Mouse (Mus musculus): ENCODE results near the gene Gse1. TPM values are rescaled to one million over a fixed set of nuclear protein-coding genes. Genes with fewer than 3 reads are reported as not detected.
A peak's percentile ranks its signal among the peaks of the same experiment; 100 is the strongest.

Gse1 gene
- total and polyA plus RNA-seq, 3 experiments = 23.6 to 128 (median 66.9) TPM

DNA sequence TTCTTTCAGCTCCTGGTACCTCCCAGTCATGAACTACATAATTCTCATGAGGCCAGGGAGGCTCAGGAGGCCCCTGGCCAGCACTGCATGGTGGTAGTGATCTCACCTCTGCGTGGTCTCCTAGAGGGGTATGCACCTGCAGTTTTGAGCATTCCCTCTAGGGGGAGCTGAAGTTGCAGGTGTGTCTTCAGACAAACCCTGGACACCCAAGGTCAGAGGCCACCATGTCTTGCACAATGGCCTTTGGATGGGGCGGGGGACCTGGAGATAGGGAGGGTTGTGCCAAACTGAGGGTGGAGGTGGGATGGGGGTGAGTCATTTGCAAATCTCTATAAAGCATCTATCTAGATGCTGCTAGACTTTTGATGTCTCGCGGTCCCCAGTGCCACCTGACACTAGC lies 87.4 kb downstream of the Gse1 start:
- Histone ChIP-seq H3K27ac (ENCODE audit: control insufficient read depth, low read depth, low read length) (no peak overlapping the region), H3K79me2 (ENCODE audit: control insufficient read depth, insufficient read depth, low read length, poor library complexity) (no peaks in the 10 kb centered on the region), H3K27me3 (ENCODE audit: control insufficient read depth in 1 of 2, insufficient read depth in 2 of 2, low read length in 2 of 2) (no peaks in the 10 kb centered on the region), H3K36me3 (ENCODE audit: control insufficient read depth in 1 of 2, insufficient read depth in 2 of 2, low read length in 2 of 2) (no peaks in the 10 kb centered on the region), H3K4me1 (ENCODE audit: control insufficient read depth in 1 of 2, insufficient read depth in 2 of 2, low read length in 2 of 2) (0 out of 4 replicates have a peak, but pooled peaks cover 0 to 7% of the 10 kb centered on the region in 2 experiments), H3K9me3 (replicated peaks; ENCODE audit: insufficient read depth, low read length) (no peaks in the 10 kb centered on the region), H3K4me3 (ENCODE audit: control insufficient read depth in 1 of 2, insufficient read depth in 1 of 2, low read depth in 2 of 2, low read length in 2 of 2) (no peak overlapping the region), H3K9ac (ENCODE audit: control insufficient read depth, low read depth, low read length, poor library complexity, severe bottlenecking) (no peak overlapping the region)
- peak; percentile 55 to 74 (median 60) for TF ChIP-seq CTCF (IDR thresholded peaks at IDR 0.05 in 2 of 3, conservative IDR thresholded peaks at IDR 0.05 in 1 of 3; ENCODE audit: control insufficient read depth in 1 of 3, insufficient read depth in 1 of 3, low read depth in 2 of 3, low read length in 3 of 3, poor library complexity in 1 of 3, severe bottlenecking in 1 of 3)
- no peak for TF ChIP-seq UBTF (IDR thresholded peaks at IDR 0.05; ENCODE audit: borderline replicate concordance, insufficient read depth, low read depth, low read length)
- TF ChIP-seq RAD21 (IDR thresholded peaks at IDR 0.05; ENCODE audit: low read depth, low read length) = peak; percentile 26
- TF ChIP-seq TBP (IDR thresholded peaks at IDR 0.05; ENCODE audit: low read depth, low read length) = no peak
- TF ChIP-seq SMC3 (IDR thresholded peaks at IDR 0.05; ENCODE audit: low read depth, low read length) = peak; percentile 32; the same call in 1 of the 2 replicates
- TF ChIP-seq JUND (IDR thresholded peaks at IDR 0.05; ENCODE audit: low read depth, low read length) = no peak
- no peak for TF ChIP-seq POLR2A (IDR thresholded peaks at IDR 0.05; ENCODE audit: control insufficient read depth in 1 of 2, insufficient read depth in 1 of 2, low read depth in 1 of 2, low read length in 2 of 2, poor library complexity in 1 of 2)
- no peak for DNase-seq (ENCODE audit: low read depth, low spot score)

DNA sequence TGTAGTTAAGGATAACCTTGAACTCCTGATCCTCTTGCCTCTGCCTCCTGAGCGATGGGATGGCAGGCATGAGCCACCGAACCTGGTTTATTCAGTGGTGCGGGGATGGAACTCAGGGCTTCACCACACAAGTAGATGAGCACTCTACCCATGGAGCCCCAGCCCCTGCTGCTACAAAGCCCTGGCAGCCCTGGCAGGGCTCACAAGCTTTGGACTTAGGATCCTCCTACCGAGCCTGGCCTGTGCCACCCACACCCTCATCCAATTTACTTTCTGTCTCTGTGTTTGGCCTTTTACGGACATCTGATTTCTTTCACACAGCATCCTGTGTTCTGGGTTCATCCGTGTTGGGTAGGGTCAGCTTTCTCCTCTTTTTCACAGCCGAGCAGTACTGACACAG lies 88.5 kb downstream of the Gse1 start:
- DNase-seq (ENCODE audit: low read depth, low spot score) = no peak
- no peaks in the 10 kb centered on the region for H3K79me2 ChIP-seq (ENCODE audit: control insufficient read depth, insufficient read depth, low read length, poor library complexity)
- no peak overlapping the region for H3K27ac ChIP-seq (ENCODE audit: control insufficient read depth, low read depth, low read length)

DNA sequence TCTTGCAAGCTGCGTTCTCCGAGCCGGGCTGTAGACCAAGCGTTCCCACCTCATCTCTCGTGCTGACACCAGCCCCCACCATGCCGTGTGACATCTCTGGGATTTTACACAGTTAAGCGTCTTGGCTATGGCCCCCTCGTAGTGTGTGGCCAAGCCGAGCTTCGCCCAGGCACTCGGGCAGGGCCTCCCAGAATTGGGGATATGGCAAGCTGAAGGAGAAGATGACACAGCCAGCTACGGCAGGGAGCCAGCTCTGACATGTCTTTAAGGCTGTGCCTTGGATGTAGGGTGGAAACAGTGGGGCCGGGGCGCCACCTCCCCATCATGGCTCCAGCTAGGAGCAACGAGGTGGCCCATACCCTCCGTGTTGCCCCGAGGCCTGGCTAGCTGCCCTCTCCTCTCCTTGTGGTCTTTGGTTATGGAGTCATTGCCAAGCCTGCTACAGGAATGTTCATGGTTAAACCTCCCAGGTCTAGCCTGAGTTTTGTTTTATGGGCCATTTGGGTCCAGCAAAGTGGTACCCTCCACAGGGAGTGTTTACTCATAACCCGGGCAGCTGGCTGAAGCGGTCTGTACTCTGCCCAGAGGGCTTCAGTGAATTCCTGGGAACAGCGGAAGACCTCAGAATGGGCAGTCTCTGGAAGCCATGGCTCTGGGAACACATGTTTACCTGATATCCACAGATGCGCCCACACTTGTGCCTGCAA lies 89.0 kb downstream of the Gse1 start:
- H3K27ac ChIP-seq (ENCODE audit: control insufficient read depth, low read depth, low read length) = no peak overlapping the region
- no peaks in the 10 kb centered on the region for H3K9me3 ChIP-seq (replicated peaks; ENCODE audit: insufficient read depth, low read length)
- H3K79me2 ChIP-seq (ENCODE audit: control insufficient read depth, insufficient read depth, low read length, poor library complexity) = no peaks in the 10 kb centered on the region
- DNase-seq (ENCODE audit: low read depth, low spot score) = no peak
- no peak overlapping the region for H3K9ac ChIP-seq (ENCODE audit: control insufficient read depth, low read depth, low read length, poor library complexity, severe bottlenecking)
- H3K36me3 ChIP-seq (ENCODE audit: control insufficient read depth in 1 of 2, insufficient read depth in 2 of 2, low read length in 2 of 2) = peaks cover 0 to 3% of the 10 kb centered on the region in 2 experiments; a peak in 1 of 4 replicates
- no peak for TF ChIP-seq KAT2A (conservative IDR thresholded peaks at IDR 0.05; ENCODE audit: low read depth, low read length)
- no peak for TF ChIP-seq CHD2 (IDR thresholded peaks at IDR 0.05; ENCODE audit: low read length)
- H3K4me1 ChIP-seq (ENCODE audit: control insufficient read depth in 1 of 2, insufficient read depth in 2 of 2, low read length in 2 of 2) = 0 out of 4 replicates have a peak, but pooled peaks cover 0 to 3% of the 10 kb centered on the region in 2 experiments
- H3K27me3 ChIP-seq (ENCODE audit: control insufficient read depth in 1 of 2, insufficient read depth in 2 of 2, low read length in 2 of 2) = no peaks in the 10 kb centered on the region
- H3K4me3 ChIP-seq (ENCODE audit: control insufficient read depth in 1 of 2, insufficient read depth in 1 of 2, low read depth in 2 of 2, low read length in 2 of 2) = no peak overlapping the region

More for the DNA sequence above, 88.5 kb downstream of the Gse1 start:
- Histone ChIP-seq H3K36me3 (ENCODE audit: control insufficient read depth in 1 of 2, insufficient read depth in 2 of 2, low read length in 2 of 2) (no peaks in the 10 kb centered on the region), H3K27me3 (ENCODE audit: control insufficient read depth in 1 of 2, insufficient read depth in 2 of 2, low read length in 2 of 2) (no peaks in the 10 kb centered on the region), H3K4me3 (ENCODE audit: control insufficient read depth in 1 of 2, insufficient read depth in 1 of 2, low read depth in 2 of 2, low read length in 2 of 2) (no peak overlapping the region), H3K9ac (ENCODE audit: control insufficient read depth, low read depth, low read length, poor library complexity, severe bottlenecking) (no peak overlapping the region), H3K4me1 (ENCODE audit: control insufficient read depth in 1 of 2, insufficient read depth in 2 of 2, low read length in 2 of 2) (0 out of 4 replicates have a peak, but pooled peaks cover 0 to 7% of the 10 kb centered on the region in 2 experiments), H3K9me3 (replicated peaks; ENCODE audit: insufficient read depth, low read length) (no peaks in the 10 kb centered on the region)
- TF ChIP-seq SMC3 (IDR thresholded peaks at IDR 0.05; ENCODE audit: low read depth, low read length) (no peak), E2F4 (IDR thresholded peaks at IDR 0.05; ENCODE audit: borderline replicate concordance, low read depth, low read length) (no peak), MYB (IDR thresholded peaks at IDR 0.05; ENCODE audit: low read depth, low read length) (no peak), MAX (IDR thresholded peaks at IDR 0.05; ENCODE audit: low read length) (no peak)

Data from MEL (cell line).